Mouse (Mus musculus): ENCODE measurements around the gene Tceal1. TPM values are rescaled to one million over a fixed set of nuclear protein-coding genes. Genes with fewer than 3 reads are reported as not detected.
A peak's percentile ranks its signal among the peaks of the same experiment; 100 is the strongest.

Gene Tceal1
- total RNA-seq, 2 experiments from 2014 or later, result 11.9 to 15.2 TPM

GRCm38 (mm10) chrX:136743459-136743858 lies 35.7 kb downstream of the Tceal1 start, which contains the start of gene Morf4l2:
TSS of gene Morf4l2 (minus strand) at chrX:136743690.
- DNase-seq (ENCODE audit: low spot score in 2 of 2), result no peak
- intact Hi-C loops (cut with DNase I), result loop anchor here (5.0 kb wide), 2 partner anchors 274 to 294 kb away; partner anchors contain the start of gene Slc25a53

- DNase-seq (ENCODE audit: low spot score in 2 of 2), result no peak
- intact Hi-C loops (cut with DNase I), result loop anchor here (5.0 kb wide), 2 partner anchors 273 to 293 kb away; partner anchors contain the start of gene Slc25a53
Observed at GRCm38 (mm10) chrX:136744663-136745062, 36.9 kb downstream of the Tceal1 start.

GRCm38 (mm10) chrX:136749329-136749728 lies 41.5 kb downstream of the Tceal1 start:
- intact Hi-C loops (cut with DNase I), result no loop called here
- no peak for DNase-seq (ENCODE audit: low spot score in 2 of 2)

- peak in 1 of 2 experiments; percentile 49 for DNase-seq (ENCODE audit: low spot score in 2 of 2)
- intact Hi-C loops (cut with DNase I), result no loop called here
Observed at GRCm38 (mm10) chrX:136755464-136755863, 47.7 kb downstream of the Tceal1 start.

Other genes with a start within 250 kb of the Tceal1 start
- gene Kir3dl1, start 190.0 kb upstream of the Tceal1 start, total RNA-seq (2021), result not detected
- not detected for gene Kir3dl2, start 163.9 kb upstream of the Tceal1 start, total RNA-seq (2021)
- 100 to 1,000 TPM; 146 to 155 TPM for gene Tceal3, start 117.1 kb upstream of the Tceal1 start, total RNA-seq (2021)
- 100 to 1,000 TPM; 337 to 381 TPM for gene Morf4l2, start 35.7 kb downstream of the Tceal1 start, total RNA-seq (2021)
- gene Glra4, start 72.2 kb downstream of the Tceal1 start, total RNA-seq (2021), result under 1 TPM; 0.18 to 0.21 TPM
- 1,000 to 10,000 TPM in 1 of 2 experiments, 100 to 1,000 TPM in 1; 891 to 1,070 TPM for gene Plp1, start 114.7 kb downstream of the Tceal1 start, total RNA-seq (2021)
- gene Rab9b, start 160.8 kb downstream of the Tceal1 start, total RNA-seq (2021), result 10 to 100 TPM; 15.2 to 19.8 TPM
- not detected for gene H2bfm, start 219.3 kb downstream of the Tceal1 start, total RNA-seq (2021)